Mouse (Mus musculus) stomach, postnatal 0 days (tissue): Measurements from ENCODE around the gene Zbtb37. TPM values are rescaled to one million over a fixed set of nuclear protein-coding genes. Genes with fewer than 3 reads are reported as not detected.

Experiments
- ATAC-seq: fragments of 200-750 bp; cut with Nextera tagmentation; 2 replicates; pipeline ENCODE4 v1.8.0; 2017; ENCODE audit not compliant: low FRiP score, low TSS enrichment
- DNase-seq: peaks from one replicate; pipeline ENCODE4 v3.0.0-alpha.2; 2016; ENCODE audit warnings: low spot score
- H3K27ac ChIP-seq: fragments of 300-500 bp; sonication (generic); replicated peaks from 2 replicates; pipeline ENCODE4 v1.5.1; 2014; ENCODE audit warnings: mild to moderate bottlenecking, control low read depth
- H3K27me3 ChIP-seq: fragments of 300-500 bp; sonication (generic); 2 replicates; pipeline ENCODE4 v1.6.1; 2014; ENCODE audit warnings: low read length; ENCODE audit not compliant: control insufficient read depth, insufficient read depth
- H3K36me3 ChIP-seq: fragments of 300-500 bp; sonication (generic); 2 replicates; pipeline ENCODE4 v1.6.1; 2014; ENCODE audit warnings: low read length, mixed read lengths; ENCODE audit not compliant: control insufficient read depth, insufficient read depth
- H3K4me1 ChIP-seq: fragments of 300-500 bp; sonication (generic); replicated peaks from 2 replicates; pipeline ENCODE4 v1.6.1; 2014; ENCODE audit warnings: antibody characterized with exemption; ENCODE audit not compliant: control insufficient read depth, insufficient read depth
- H3K4me2 ChIP-seq: fragments of 300-500 bp; sonication (generic); replicated peaks from 2 replicates; pipeline ENCODE4 v1.6.1; 2014; ENCODE audit warnings: low read depth, mild to moderate bottlenecking, control low read depth, moderate library complexity
- H3K4me3 ChIP-seq: fragments of 300-500 bp; sonication (generic); 2 replicates; pipeline ENCODE4 v1.5.1; 2014; ENCODE audit warnings: low read depth, low read length, control low read depth
- H3K9ac ChIP-seq: fragments of 300-500 bp; sonication (generic); 2 replicates; pipeline ENCODE4 v1.6.1; 2014; ENCODE audit warnings: mild to moderate bottlenecking, low read length, control low read depth, mixed read lengths
- H3K9me3 ChIP-seq: fragments of 300-500 bp; sonication (generic); 2 replicates; pipeline ENCODE4 v1.6.1; 2016; ENCODE audit warnings: low read length; ENCODE audit not compliant: control insufficient read depth
- CTCF ChIP-seq: IDR thresholded peaks from 2 replicates; pipeline ENCODE4 v1.5.1; 2016; ENCODE audit warnings: antibody characterized with exemption, low read depth, mild to moderate bottlenecking, moderate library complexity
- EP300 ChIP-seq: optimal IDR thresholded peaks from 2 replicates; pipeline ENCODE3; 2016; ENCODE audit warnings: antibody characterized with exemption
- WGBS: fragments of 180-500 bp; shearing (Covaris S2); extraction: QIAGEN DNeasy Blood & Tissue Kit; methylation state at CpG from one replicate; pipeline ENCODE4 v1.1.7; 2014; 5-methylcytosine and 5-hydroxymethylcytosine counted together
- polyA plus RNA-seq: library from polyadenylated mRNA; unstranded; fragments of >200 nt; fragmentation: Nextera tagmentation; extraction: Ambion mirVana; gene quantifications from 2 replicates; pipeline ENCODE4 v1.2.1, GENCODE M21; 2015

Gene Zbtb37
- polyA plus RNA-seq, 1 experiment from 2014 or later = 2.8 TPM

GRCm38 (mm10) chr1:160980537-160981234 lies 54.0 kb downstream of the Zbtb37 start:
- no peak for DNase-seq
- H3K27ac ChIP-seq = no peak overlapping the region
- H3K4me3 ChIP-seq = no peak overlapping the region
- H3K4me1 ChIP-seq = no peaks in the 10 kb centered on the region
- no peak for ATAC-seq
- H3K36me3 ChIP-seq = no peaks in the 10 kb centered on the region
- no peak overlapping the region for H3K4me2 ChIP-seq
- WGBS = 34% methylated on average over 8 of the region's 8 CpGs
- TF ChIP-seq EP300 (no peak), CTCF (no peak)
- H3K9me3 ChIP-seq = no peaks in the 10 kb centered on the region
- H3K27me3 ChIP-seq = no peaks in the 10 kb centered on the region
- no peak overlapping the region for H3K9ac ChIP-seq

- no peak overlapping the region for H3K4me2 ChIP-seq
- H3K9me3 ChIP-seq = no peaks in the 10 kb centered on the region
- DNase-seq = no peak
- H3K9ac ChIP-seq = no peak overlapping the region
- H3K27me3 ChIP-seq = no peaks in the 10 kb centered on the region
- no peak overlapping the region for H3K27ac ChIP-seq
- H3K4me1 ChIP-seq = no peaks in the 10 kb centered on the region
- TF ChIP-seq EP300 (no peak), CTCF (no peak)
- no peaks in the 10 kb centered on the region for H3K36me3 ChIP-seq
- WGBS = 45% methylated on average over 5 of the region's 5 CpGs
- H3K4me3 ChIP-seq = no peak overlapping the region
- ATAC-seq = no peak
These were observed 54.6 kb downstream of the Zbtb37 start for GRCm38 (mm10) chr1:160980021-160980420.

GRCm38 (mm10) chr1:160978071-160978735 lies 56.4 kb downstream of the Zbtb37 start, which contains the start of gene Serpinc1:
Serpinc1 (plus strand) TSS chr1:160978585.
- H3K4me3 ChIP-seq = no peak within 1 kb of the TSS
- H3K27ac ChIP-seq = no peak within 1 kb of the TSS
- no peaks in the 10 kb centered on the region for H3K9me3 ChIP-seq
- no peak for TF ChIP-seq CTCF
- no peak for TF ChIP-seq EP300
- 88% methylated on average over 4 of the region's 4 CpGs for WGBS
- no peak within 1 kb of the TSS for H3K4me2 ChIP-seq
- H3K27me3 ChIP-seq = no peaks in the 10 kb centered on the region
- H3K36me3 ChIP-seq = no peaks in the 10 kb centered on the region
- H3K9ac ChIP-seq = no peak within 1 kb of the TSS
- DNase-seq = no peak
- no peaks in the 10 kb centered on the region for H3K4me1 ChIP-seq
- ATAC-seq = no peak

GRCm38 (mm10) chr1:160968643-160969042 lies 66.0 kb downstream of the Zbtb37 start:
- DNase-seq (no peak), ATAC-seq (no peak)
- TF ChIP-seq EP300 (no peak), CTCF (no peak)
- H3K27me3 ChIP-seq = no peaks in the 10 kb centered on the region
- no peak overlapping the region for H3K9ac ChIP-seq
- no peaks in the 10 kb centered on the region for H3K9me3 ChIP-seq
- 58% methylated on average over 5 of the region's 5 CpGs for WGBS
- no peak overlapping the region for H3K4me2 ChIP-seq
- H3K4me1 ChIP-seq = no peaks in the 10 kb centered on the region
- peaks cover 6% of the 10 kb centered on the region; the same call in 1 of the 2 replicates for H3K36me3 ChIP-seq
- H3K27ac ChIP-seq = no peak overlapping the region
- no peak overlapping the region for H3K4me3 ChIP-seq

- no peak overlapping the region for H3K27ac ChIP-seq
- no peaks in the 10 kb centered on the region for H3K9me3 ChIP-seq
- TF ChIP-seq CTCF = no peak
- WGBS = 64% methylated on average over 1 of the region's 1 CpGs
- no peak overlapping the region for H3K4me3 ChIP-seq
- H3K4me1 ChIP-seq = no peaks in the 10 kb centered on the region
- no peak for ATAC-seq
- H3K27me3 ChIP-seq = no peaks in the 10 kb centered on the region
- H3K36me3 ChIP-seq = peaks cover 11% of the 10 kb centered on the region; the same call in 1 of the 2 replicates
- no peak overlapping the region for H3K9ac ChIP-seq
- no peak overlapping the region for H3K4me2 ChIP-seq
- DNase-seq = no peak
These were observed 67.4 kb downstream of the Zbtb37 start for GRCm38 (mm10) chr1:160967268-160967667.

- ATAC-seq (no peak), DNase-seq (no peak)
- no peaks in the 10 kb centered on the region for H3K27me3 ChIP-seq
- peaks cover 8% of the 10 kb centered on the region; the same call in 1 of the 2 replicates for H3K36me3 ChIP-seq
- H3K4me2 ChIP-seq = no peak overlapping the region
- H3K9ac ChIP-seq = no peak overlapping the region
- no peaks in the 10 kb centered on the region for H3K4me1 ChIP-seq
- H3K9me3 ChIP-seq = no peaks in the 10 kb centered on the region
- TF ChIP-seq CTCF (no peak), EP300 (no peak)
- H3K4me3 ChIP-seq = no peak overlapping the region
- WGBS = 95% methylated on average over 7 of the region's 7 CpGs
- no peak overlapping the region for H3K27ac ChIP-seq
These were observed 71.5 kb downstream of the Zbtb37 start for GRCm38 (mm10) chr1:160963199-160963598.

Other genes with a start within 250 kb of the Zbtb37 start
- 19.1 and 19.6 TPM in 2 replicates for gene Rabgap1l, start 241.6 kb downstream of the Zbtb37 start, polyA plus RNA-seq
- 3.7 and 4.2 TPM in 2 replicates for gene Rc3h1, start 128.4 kb downstream of the Zbtb37 start, polyA plus RNA-seq
- 2.1 and 4.7 TPM in 2 replicates for gene Serpinc1, start 56.3 kb downstream of the Zbtb37 start, polyA plus RNA-seq
- 15.9 and 16.2 TPM in 2 replicates for gene Dars2, start 35.8 kb upstream of the Zbtb37 start, polyA plus RNA-seq
- gene Cenpl, start 35.9 kb upstream of the Zbtb37 start, polyA plus RNA-seq = 9.6 and 10.2 TPM in 2 replicates
- gene Klhl20, start 96.7 kb upstream of the Zbtb37 start, polyA plus RNA-seq = 5.5 and 6.1 TPM in 2 replicates
- gene Ankrd45, start 107.8 kb upstream of the Zbtb37 start, polyA plus RNA-seq = 0.21 and 0.24 TPM in 2 replicates
- gene Tex50, start 124.5 kb upstream of the Zbtb37 start, polyA plus RNA-seq = not detected in 2 replicates
- 278 and 293 TPM in 2 replicates for gene Prdx6, start 216.4 kb upstream of the Zbtb37 start, polyA plus RNA-seq